Mouse (Mus musculus) telencephalon, adult 2 months (tissue): ENCODE data around the gene Ptpn13.

ENCODE experiments used
- DNase-seq: peaks from one replicate; pipeline ENCODE4 v3.0.0-alpha.2; 2011; ENCODE audit warnings: low read depth, low spot score

Gene Ptpn13

DNA sequence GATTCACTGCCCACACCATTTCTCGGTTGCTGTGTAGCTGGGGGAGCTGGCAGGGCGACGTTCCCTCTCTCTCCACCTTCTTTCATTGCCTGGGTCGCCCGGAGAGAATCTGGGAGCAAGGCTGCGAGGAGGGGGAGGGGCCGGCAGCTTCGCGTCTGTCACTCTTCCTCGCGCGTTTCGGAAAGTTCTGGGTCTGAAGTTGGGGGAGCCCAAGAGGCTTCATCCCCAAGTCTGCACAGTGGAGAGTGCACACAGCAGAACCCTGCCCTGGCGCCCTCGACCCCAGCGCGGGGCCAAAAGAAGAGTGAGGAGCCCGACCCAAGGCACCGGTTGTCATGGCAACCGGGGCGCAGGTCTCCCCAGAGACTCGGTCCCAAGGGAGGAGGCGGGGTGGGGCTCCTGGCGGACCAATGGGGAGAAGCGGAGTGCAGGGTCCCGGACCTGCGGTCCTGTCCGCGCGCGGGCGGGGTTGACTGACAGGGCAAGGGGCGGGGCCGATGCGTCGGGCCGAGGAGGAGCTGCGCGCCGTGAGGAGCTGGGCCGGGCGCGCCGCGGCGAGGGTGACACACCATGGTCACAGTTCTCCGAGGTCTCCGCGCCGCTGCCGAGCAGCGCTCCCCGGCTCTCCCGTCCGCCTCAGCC, at the start of gene Ptpn13:
TSS of gene Ptpn13 (plus strand) at position 515 of the 642 bp plus-strand sequence.
- DNase-seq: peak; percentile 39

DNA sequence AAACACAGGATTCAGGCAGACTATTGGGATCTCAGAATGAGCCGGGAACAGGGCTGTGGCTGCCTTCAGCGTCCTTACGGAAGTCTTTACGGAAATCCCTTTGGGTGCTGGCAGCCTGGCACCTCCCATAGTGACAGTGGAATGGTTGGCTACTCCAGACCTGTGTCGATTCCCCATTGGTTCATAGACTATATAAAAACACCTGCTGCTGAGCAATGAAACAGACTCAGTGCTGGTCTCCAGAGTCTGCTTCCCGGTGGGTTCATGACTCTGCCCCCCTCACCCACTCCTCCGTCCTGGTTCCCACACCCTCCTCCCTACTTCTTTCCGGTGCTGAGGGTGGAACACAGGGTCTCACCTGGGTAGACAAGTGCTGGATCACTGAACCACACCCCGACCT, 49.8 kb upstream of the Ptpn13 start:
- no peak for DNase-seq

- DNase-seq: no peak
Observed at GRCm38 (mm10) chr5:103376354-103377295, 48.4 kb upstream of the Ptpn13 start.

GRCm38 (mm10) chr5:103377493-103378130, 47.4 kb upstream of the Ptpn13 start:
- DNase-seq: no peak

GRCm38 (mm10) chr5:103380785-103381527, 44.0 kb upstream of the Ptpn13 start:
- no peak for DNase-seq

GRCm38 (mm10) chr5:103382951-103383350, 42.0 kb upstream of the Ptpn13 start:
- no peak for DNase-seq

DNA sequence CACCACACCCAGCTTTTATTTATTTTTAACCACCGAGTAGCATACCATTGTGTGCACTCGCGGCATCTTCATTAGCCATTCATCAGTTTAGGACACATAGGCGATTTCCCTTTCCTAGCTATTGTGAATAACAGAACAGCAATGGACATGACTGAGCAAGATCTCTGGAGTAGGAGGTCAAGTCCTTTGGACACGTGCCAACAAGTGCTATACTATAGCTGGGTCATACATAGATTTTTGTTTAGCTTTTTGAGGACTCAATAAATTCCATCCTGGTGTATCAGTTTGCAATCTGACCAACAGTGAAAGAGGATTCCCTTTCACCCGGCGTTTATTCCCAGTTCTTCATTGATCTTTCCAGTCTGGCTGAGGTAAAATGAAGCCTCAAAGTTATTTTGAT, 41.0 kb upstream of the Ptpn13 start:
- no peak for DNase-seq

GRCm38 (mm10) chr5:103387540-103388026, 37.4 kb upstream of the Ptpn13 start:
- no peak for DNase-seq

- no peak for DNase-seq
Observed at GRCm38 (mm10) chr5:103389415-103389814, 35.6 kb upstream of the Ptpn13 start.

GRCm38 (mm10) chr5:103393220-103393619, 31.8 kb upstream of the Ptpn13 start:
- no peak for DNase-seq

- DNase-seq: no peak
Observed at GRCm38 (mm10) chr5:103393752-103394151, 31.2 kb upstream of the Ptpn13 start.

DNA sequence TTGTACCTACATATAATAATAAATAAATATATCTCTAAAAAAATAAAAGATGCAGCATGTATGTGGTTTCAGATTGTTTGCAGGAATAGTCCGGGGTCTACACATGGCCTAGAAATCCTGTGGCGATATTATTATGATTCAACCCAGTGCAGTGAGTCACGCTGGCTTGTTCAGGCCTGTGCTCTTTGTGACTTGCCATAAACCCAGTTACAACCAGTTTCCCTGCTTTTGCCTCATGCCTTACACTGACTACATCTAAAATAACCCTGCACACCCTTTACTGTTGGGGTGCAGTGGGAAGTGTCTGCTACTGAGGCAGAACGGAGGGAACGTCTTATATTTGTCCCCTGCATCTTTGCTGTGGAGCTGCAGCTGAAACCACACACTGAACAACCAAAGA, 29.3 kb upstream of the Ptpn13 start:
- no peak for DNase-seq

- DNase-seq: no peak
Observed at GRCm38 (mm10) chr5:103397429-103397828, 27.6 kb upstream of the Ptpn13 start.

DNA sequence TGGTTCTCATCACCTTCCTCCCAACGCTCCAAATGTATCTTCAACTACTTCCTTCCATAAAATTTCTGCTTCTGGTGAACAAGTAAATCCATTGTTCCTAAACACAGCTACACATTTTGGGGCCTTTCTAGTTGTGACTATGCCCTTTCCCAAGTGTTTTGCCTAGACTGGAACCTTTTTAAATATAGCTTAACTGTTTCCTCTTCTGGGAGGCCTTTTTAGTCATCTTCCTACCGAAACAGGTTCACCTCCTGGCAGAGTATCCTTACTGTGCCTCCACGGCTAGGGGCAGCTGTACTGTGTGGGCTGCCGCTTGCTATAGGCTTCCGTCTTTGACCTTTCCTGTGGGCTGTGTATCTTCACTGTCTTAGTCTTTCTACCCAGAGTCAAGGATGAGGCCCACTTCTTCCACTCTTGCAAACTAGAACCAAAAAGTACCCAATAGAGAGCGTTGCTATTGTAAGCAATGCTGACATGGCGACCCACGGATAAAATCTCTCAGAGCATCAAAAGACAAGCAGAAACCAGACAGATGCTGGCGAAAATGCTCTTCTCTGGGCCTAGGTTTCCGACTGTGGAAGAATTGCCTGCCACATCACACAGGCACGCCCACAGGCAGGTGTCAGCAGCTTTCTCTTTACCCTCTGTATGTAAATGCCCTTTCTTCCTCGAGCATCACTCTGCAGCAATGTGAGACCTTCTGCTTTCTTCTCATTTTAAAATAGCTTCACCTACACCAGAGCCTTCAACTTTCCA, 20.6 kb upstream of the Ptpn13 start:
- DNase-seq: no peak

DNA sequence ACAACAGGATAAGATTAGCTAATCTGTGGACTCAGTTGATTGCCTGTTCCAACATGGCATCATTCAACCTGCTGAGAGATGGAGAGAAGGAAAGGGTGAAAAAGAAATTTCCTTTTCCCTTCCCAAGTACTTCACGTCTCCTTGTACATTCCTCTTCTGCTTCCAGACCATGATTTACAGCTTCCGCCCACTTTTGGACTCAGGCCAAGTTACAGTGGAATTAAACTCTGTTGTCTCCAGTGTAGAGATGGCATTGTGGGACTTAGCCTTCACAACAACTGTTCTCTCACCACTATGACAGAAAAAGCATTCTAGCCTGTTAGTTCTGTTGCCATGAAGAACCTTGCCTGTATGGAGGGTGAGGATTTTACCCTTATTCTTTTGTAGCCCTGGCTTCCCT, 19.1 kb upstream of the Ptpn13 start:
- no peak for DNase-seq

GRCm38 (mm10) chr5:103412020-103412747, 12.8 kb upstream of the Ptpn13 start:
- DNase-seq: no peak

DNA sequence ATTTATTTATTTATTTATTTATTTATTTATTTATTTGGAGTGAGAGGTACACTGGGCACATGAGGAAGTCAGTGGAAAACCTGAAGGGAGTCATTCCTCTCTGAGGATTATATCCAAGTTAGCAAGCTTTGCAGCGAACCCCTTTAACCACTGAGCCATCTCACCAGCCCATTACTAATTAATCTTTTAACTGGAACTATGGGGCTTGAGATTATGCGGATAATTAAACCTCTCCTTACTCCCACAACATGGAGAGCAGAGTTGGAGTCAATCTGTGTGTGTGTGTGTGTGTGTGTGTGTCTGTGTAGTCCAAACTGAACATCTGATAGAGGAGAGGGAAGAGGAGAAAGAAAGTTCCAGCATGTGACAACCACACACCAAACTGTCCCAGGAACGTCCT, 10.4 kb upstream of the Ptpn13 start:
- no peak for DNase-seq

DNA sequence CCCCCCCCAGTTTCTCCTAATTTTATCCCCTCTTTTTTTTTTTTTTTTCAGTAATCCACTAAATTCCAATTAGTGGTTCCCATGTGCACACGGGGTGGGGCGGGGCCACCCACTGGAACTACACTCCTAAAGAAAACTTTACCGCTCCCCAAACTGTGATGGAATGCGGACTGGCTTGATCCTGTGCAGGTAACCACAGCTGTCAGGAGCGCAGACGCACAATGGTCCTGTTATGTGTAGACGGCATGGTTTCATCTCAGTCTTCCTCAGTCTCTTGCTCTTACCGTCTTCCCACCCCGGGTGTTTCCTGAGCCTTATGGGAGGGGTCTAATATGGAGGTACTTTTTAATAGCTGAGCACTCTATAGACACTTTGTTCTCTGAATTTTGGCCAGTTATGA, 7.0 kb upstream of the Ptpn13 start:
- no peak for DNase-seq

DNA sequence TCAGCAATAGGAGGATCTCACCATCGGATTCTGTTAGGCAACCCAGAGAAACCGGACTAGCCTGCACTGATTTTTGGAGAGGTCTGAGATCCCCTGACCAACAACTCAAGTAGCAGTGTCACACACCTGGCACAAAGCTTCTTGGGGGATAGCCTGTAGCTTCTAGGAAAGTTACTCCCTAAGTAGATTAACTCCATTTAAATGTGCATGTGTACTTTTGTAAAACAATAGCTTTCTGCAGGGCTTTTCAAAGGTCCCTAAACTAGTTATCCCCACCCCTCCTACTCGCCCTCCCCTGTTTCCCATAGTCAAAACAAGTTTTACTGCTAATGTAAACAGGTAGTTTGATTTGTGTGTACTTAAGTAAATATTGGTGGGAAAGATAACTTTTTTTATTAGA, 6.1 kb upstream of the Ptpn13 start:
- DNase-seq: no peak

GRCm38 (mm10) chr5:103420568-103420967, 4.4 kb upstream of the Ptpn13 start:
- no peak for DNase-seq
